Mouse (Mus musculus) bone marrow macrophage, adult 2 months (primary cell): ENCODE data around the gene Med21.

Experiments
- CTCF ChIP-seq: IDR thresholded peaks from 2 replicates; pipeline ENCODE4 v1.5.1; 2012; ENCODE audit warnings: low read depth, mild to moderate bottlenecking, low read length, moderate library complexity
- POLR2A ChIP-seq: IDR thresholded peaks from 2 replicates; pipeline ENCODE4 v1.6.1; 2012; ENCODE audit warnings: mild to moderate bottlenecking, low read depth, low read length, borderline replicate concordance

DNA sequence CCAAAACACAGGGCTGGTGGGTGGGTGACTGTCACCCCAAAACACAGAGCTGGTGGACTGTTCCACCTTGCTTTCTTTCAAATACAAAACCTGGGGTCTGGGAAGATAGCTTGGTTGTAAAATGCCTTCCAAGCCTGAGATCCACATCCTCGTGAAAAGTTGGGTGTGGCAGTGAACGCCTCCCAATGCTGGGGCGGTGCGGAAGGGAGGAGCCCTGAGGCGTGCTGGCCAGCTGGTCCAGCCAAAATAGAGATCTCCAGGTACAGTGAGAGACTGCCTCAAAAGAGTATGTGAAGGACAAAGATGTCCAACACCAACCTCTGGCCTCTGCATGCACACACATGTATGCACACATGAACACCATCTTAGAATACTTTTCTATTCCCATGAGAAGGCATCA is 27.8 kb upstream of the Med21 start:
- TF ChIP-seq POLR2A (no peak), CTCF (no peak)
